Mouse (Mus musculus) spleen, postnatal 4 days (tissue): ENCODE measurements at regions not wholly inside any gene's neighbourhood (a gene's known extent, or its start where the extent isn't known, plus 50 kb on each side); places are given as distances from the start of the nearest gene placed in this dataset.

Experiments
- DNase-seq, 2 experiments: peaks; one replicate each; pipeline ENCODE4 v3.0.0; 2022; ENCODE audit warnings: low spot score in 2 of 2

- DNase-seq = no peak
These were observed 122.5 kb upstream of the Zeb2 start for GRCm38 (mm10) chr2:45239501-45240292.

GRCm38 (mm10) chr2:45239001-45239400, 121.8 kb upstream of the Zeb2 start:
- no peak for DNase-seq

GRCm38 (mm10) chr2:45236168-45236700, 119.0 kb upstream of the Zeb2 start:
- DNase-seq = no peak

- no peak for DNase-seq
These were observed 117.0 kb upstream of the Zeb2 start for GRCm38 (mm10) chr2:45234148-45234547.

GRCm38 (mm10) chr2:45230351-45231209, 113.4 kb upstream of the Zeb2 start:
- no peak for DNase-seq

- no peak for DNase-seq
These were observed 112.3 kb upstream of the Zeb2 start for GRCm38 (mm10) chr2:45229501-45229900.

- DNase-seq = no peak
These were observed 110.2 kb upstream of the Zeb2 start for GRCm38 (mm10) chr2:45227276-45227944.

GRCm38 (mm10) chr2:45226045-45226370, 108.8 kb upstream of the Zeb2 start:
- DNase-seq = no peak

- DNase-seq = no peak
These were observed 108.3 kb upstream of the Zeb2 start for GRCm38 (mm10) chr2:45225364-45226044.

GRCm38 (mm10) chr2:45222213-45222612, 105.0 kb upstream of the Zeb2 start:
- DNase-seq = no peak

- no peak for DNase-seq
These were observed 102.7 kb upstream of the Zeb2 start for GRCm38 (mm10) chr2:45219851-45220250.

- no peak for DNase-seq
These were observed 95.6 kb upstream of the Zeb2 start for GRCm38 (mm10) chr2:45212833-45213232.

- no peak for DNase-seq
These were observed 91.3 kb upstream of the Zeb2 start for GRCm38 (mm10) chr2:45208526-45208925.

GRCm38 (mm10) chr2:45205756-45206155, 88.6 kb upstream of the Zeb2 start:
- no peak for DNase-seq

- no peak for DNase-seq
These were observed 88.0 kb upstream of the Zeb2 start for GRCm38 (mm10) chr2:45205211-45205610.

- no peak for DNase-seq
These were observed 80.9 kb upstream of the Zeb2 start for GRCm38 (mm10) chr2:45197955-45198631.

- no peak for DNase-seq
These were observed 80.1 kb upstream of the Zeb2 start for GRCm38 (mm10) chr2:45197342-45197741.

GRCm38 (mm10) chr2:45196511-45196910, 79.3 kb upstream of the Zeb2 start:
- DNase-seq = no peak

GRCm38 (mm10) chr2:45194335-45194734, 77.1 kb upstream of the Zeb2 start:
- no peak for DNase-seq

- no peak for DNase-seq
These were observed 68.4 kb upstream of the Zeb2 start for GRCm38 (mm10) chr2:45185621-45185999.
